Mouse (Mus musculus) T-helper 2 cell (primary cell): ENCODE measurements around the gene Tex26.

ENCODE experiments used
- in situ Hi-C: fragments of 300-600 bp; cut with MboI, MseI; formaldehyde crosslinking; loops from one replicate; pipeline ENCODE4 v1.15.1; 2025; ENCODE audit warnings: high pct_unique_total_duplicates

Tex26 gene

GRCm38 (mm10) chr5:149488360-149489021 lies 49.0 kb downstream of the Tex26 start:
- in situ Hi-C loops = no loop called here

GRCm38 (mm10) chr5:149489136-149489535 lies 49.7 kb downstream of the Tex26 start:
- in situ Hi-C loops = no loop called here

GRCm38 (mm10) chr5:149490275-149490674 lies 50.8 kb downstream of the Tex26 start:
- in situ Hi-C loops = no loop called here

- in situ Hi-C loops = no loop called here
Measured at GRCm38 (mm10) chr5:149495655-149496054, 56.2 kb downstream of the Tex26 start.

- in situ Hi-C loops = no loop called here
Measured at GRCm38 (mm10) chr5:149496401-149497066, 57.1 kb downstream of the Tex26 start.

- in situ Hi-C loops = no loop called here
Measured at GRCm38 (mm10) chr5:149499936-149500335, 60.5 kb downstream of the Tex26 start.

GRCm38 (mm10) chr5:149503423-149504175 lies 64.1 kb downstream of the Tex26 start:
- in situ Hi-C loops = no loop called here

- in situ Hi-C loops = no loop called here
Measured at GRCm38 (mm10) chr5:149504985-149505384, 65.5 kb downstream of the Tex26 start.

- in situ Hi-C loops = no loop called here
Measured at GRCm38 (mm10) chr5:149506033-149506432, 66.6 kb downstream of the Tex26 start.

- in situ Hi-C loops = no loop called here
Measured at GRCm38 (mm10) chr5:149508094-149509029, 68.9 kb downstream of the Tex26 start.

GRCm38 (mm10) chr5:149510323-149510722 lies 70.9 kb downstream of the Tex26 start:
- in situ Hi-C loops = no loop called here

GRCm38 (mm10) chr5:149512695-149513094 lies 73.2 kb downstream of the Tex26 start:
- in situ Hi-C loops = no loop called here

- in situ Hi-C loops = no loop called here
Measured at GRCm38 (mm10) chr5:149513438-149514086, 74.1 kb downstream of the Tex26 start.

- in situ Hi-C loops = no loop called here
Measured at GRCm38 (mm10) chr5:149514087-149514671, 74.7 kb downstream of the Tex26 start.

- in situ Hi-C loops = no loop called here
Measured at GRCm38 (mm10) chr5:149514890-149515289, 75.4 kb downstream of the Tex26 start.

GRCm38 (mm10) chr5:149517116-149517515 lies 77.7 kb downstream of the Tex26 start:
- in situ Hi-C loops = no loop called here
